Mouse (Mus musculus): ENCODE measurements around the gene Ap5z1. TPM values are rescaled to one million over a fixed set of nuclear protein-coding genes. Genes with fewer than 3 reads are reported as not detected.

Gene Ap5z1
- polyA plus RNA-seq, 1 experiment: 26.2 TPM

GRCm38 (mm10) chr5:142445709-142446108 is 18.0 kb upstream of the Ap5z1 start:
- peak overlapping the region; percentile 47 for H3K4me3 ChIP-seq (replicated peaks)
- H3K36me3 ChIP-seq (replicated peaks; ENCODE audit: low read length): peaks cover 36% of the 10 kb centered on the region
- no peak for TF ChIP-seq FLI1 (IDR thresholded peaks at IDR 0.05; ENCODE audit: low read length)
- no peak for TF ChIP-seq GATA1 (IDR thresholded peaks at IDR 0.05; ENCODE audit: borderline replicate concordance, low read length)
- H3K4me1 ChIP-seq: peaks cover 81% of the 10 kb centered on the region
- H3K9me3 ChIP-seq: no peaks in the 10 kb centered on the region
- no peaks in the 10 kb centered on the region for H3K27me3 ChIP-seq (replicated peaks)

GRCm38 (mm10) chr5:142448076-142448475 is 15.7 kb upstream of the Ap5z1 start:
- Histone ChIP-seq H3K4me3 (replicated peaks) (peak overlapping the region; percentile 65), H3K4me1 (peaks cover 73% of the 10 kb centered on the region), H3K36me3 (replicated peaks; ENCODE audit: low read length) (peaks cover 57% of the 10 kb centered on the region), H3K9me3 (no peaks in the 10 kb centered on the region), H3K27me3 (replicated peaks) (no peaks in the 10 kb centered on the region)
- TF ChIP-seq GATA1 (IDR thresholded peaks at IDR 0.05; ENCODE audit: borderline replicate concordance, low read length) (no peak), FLI1 (IDR thresholded peaks at IDR 0.05; ENCODE audit: low read length) (no peak)

GRCm38 (mm10) chr5:142448623-142449022 is 15.1 kb upstream of the Ap5z1 start:
- Histone ChIP-seq H3K4me1 (peaks cover 67% of the 10 kb centered on the region), H3K36me3 (replicated peaks; ENCODE audit: low read length) (peaks cover 63% of the 10 kb centered on the region)
- TF ChIP-seq FLI1 (IDR thresholded peaks at IDR 0.05; ENCODE audit: low read length): no peak
- TF ChIP-seq GATA1 (IDR thresholded peaks at IDR 0.05; ENCODE audit: borderline replicate concordance, low read length): no peak

GRCm38 (mm10) chr5:142450846-142451245 is 12.9 kb upstream of the Ap5z1 start:
- H3K36me3 ChIP-seq (replicated peaks; ENCODE audit: low read length): peaks cover 81% of the 10 kb centered on the region
- no peaks in the 10 kb centered on the region for H3K9me3 ChIP-seq
- no peaks in the 10 kb centered on the region for H3K27me3 ChIP-seq (replicated peaks)
- H3K4me3 ChIP-seq (replicated peaks): no peak overlapping the region
- TF ChIP-seq GATA1 (IDR thresholded peaks at IDR 0.05; ENCODE audit: borderline replicate concordance, low read length): no peak
- TF ChIP-seq FLI1 (IDR thresholded peaks at IDR 0.05; ENCODE audit: low read length): no peak
- peaks cover 51% of the 10 kb centered on the region for H3K4me1 ChIP-seq

More at GRCm38 (mm10) chr5:142448623-142449022, 15.1 kb upstream of the Ap5z1 start:
- Histone ChIP-seq H3K27me3 (replicated peaks) (no peaks in the 10 kb centered on the region), H3K9me3 (no peaks in the 10 kb centered on the region), H3K4me3 (replicated peaks) (no peak overlapping the region)

GRCm38 (mm10) chr5:142451759-142452158 is 12.0 kb upstream of the Ap5z1 start:
- H3K27me3 ChIP-seq (replicated peaks): no peaks in the 10 kb centered on the region
- TF ChIP-seq GATA1 (IDR thresholded peaks at IDR 0.05; ENCODE audit: borderline replicate concordance, low read length) (no peak), FLI1 (IDR thresholded peaks at IDR 0.05; ENCODE audit: low read length) (no peak)
- H3K36me3 ChIP-seq (replicated peaks; ENCODE audit: low read length): peaks cover 87% of the 10 kb centered on the region
- no peak overlapping the region for H3K4me3 ChIP-seq (replicated peaks)
- H3K9me3 ChIP-seq: no peaks in the 10 kb centered on the region
- H3K4me1 ChIP-seq: peaks cover 48% of the 10 kb centered on the region

GRCm38 (mm10) chr5:142453742-142454141 is 10.0 kb upstream of the Ap5z1 start:
- H3K4me3 ChIP-seq (replicated peaks): peak overlapping the region; percentile 33
- H3K4me1 ChIP-seq: peaks cover 47% of the 10 kb centered on the region
- H3K27me3 ChIP-seq (replicated peaks): no peaks in the 10 kb centered on the region
- TF ChIP-seq GATA1 (IDR thresholded peaks at IDR 0.05; ENCODE audit: borderline replicate concordance, low read length): no peak
- TF ChIP-seq FLI1 (IDR thresholded peaks at IDR 0.05; ENCODE audit: low read length): no peak
- no peaks in the 10 kb centered on the region for H3K9me3 ChIP-seq
- H3K36me3 ChIP-seq (replicated peaks; ENCODE audit: low read length): peaks cover 97% of the 10 kb centered on the region

- no peaks in the 10 kb centered on the region for H3K9me3 ChIP-seq
- no peak overlapping the region for H3K4me3 ChIP-seq (replicated peaks)
- H3K36me3 ChIP-seq (replicated peaks; ENCODE audit: low read length): peaks cover 92% of the 10 kb centered on the region
- no peak for TF ChIP-seq FLI1 (IDR thresholded peaks at IDR 0.05; ENCODE audit: low read length)
- TF ChIP-seq GATA1 (IDR thresholded peaks at IDR 0.05; ENCODE audit: borderline replicate concordance, low read length): no peak
- peaks cover 45% of the 10 kb centered on the region for H3K4me1 ChIP-seq
- H3K27me3 ChIP-seq (replicated peaks): no peaks in the 10 kb centered on the region
These were observed 7.4 kb upstream of the Ap5z1 start for GRCm38 (mm10) chr5:142456318-142456717.

- no peak overlapping the region for H3K4me3 ChIP-seq (replicated peaks)
- TF ChIP-seq GATA1 (IDR thresholded peaks at IDR 0.05; ENCODE audit: borderline replicate concordance, low read length): no peak
- TF ChIP-seq FLI1 (IDR thresholded peaks at IDR 0.05; ENCODE audit: low read length): no peak
- H3K4me1 ChIP-seq: peaks cover 37% of the 10 kb centered on the region
- H3K9me3 ChIP-seq: peaks cover 5% of the 10 kb centered on the region
- H3K27me3 ChIP-seq (replicated peaks): no peaks in the 10 kb centered on the region
- peaks cover 91% of the 10 kb centered on the region for H3K36me3 ChIP-seq (replicated peaks; ENCODE audit: low read length)
These were observed 6.4 kb upstream of the Ap5z1 start for GRCm38 (mm10) chr5:142457345-142457744.

GRCm38 (mm10) chr5:142458791-142459557 is 4.8 kb upstream of the Ap5z1 start:
- TF ChIP-seq FLI1 (IDR thresholded peaks at IDR 0.05; ENCODE audit: low read length) (no peak), GATA1 (IDR thresholded peaks at IDR 0.05; ENCODE audit: borderline replicate concordance, low read length) (no peak)
- Histone ChIP-seq H3K36me3 (replicated peaks; ENCODE audit: low read length) (peaks cover 79% of the 10 kb centered on the region), H3K9me3 (peaks cover 8% of the 10 kb centered on the region), H3K4me1 (peaks cover 48% of the 10 kb centered on the region), H3K27me3 (replicated peaks) (no peaks in the 10 kb centered on the region), H3K4me3 (replicated peaks) (no peak overlapping the region)

GRCm38 (mm10) chr5:142459834-142460233 is 3.9 kb upstream of the Ap5z1 start:
- Histone ChIP-seq H3K9me3 (peaks cover 8% of the 10 kb centered on the region), H3K27me3 (replicated peaks) (no peaks in the 10 kb centered on the region), H3K4me1 (peaks cover 54% of the 10 kb centered on the region), H3K36me3 (replicated peaks; ENCODE audit: low read length) (peaks cover 71% of the 10 kb centered on the region), H3K4me3 (replicated peaks) (no peak overlapping the region)
- TF ChIP-seq GATA1 (IDR thresholded peaks at IDR 0.05; ENCODE audit: borderline replicate concordance, low read length) (no peak), FLI1 (IDR thresholded peaks at IDR 0.05; ENCODE audit: low read length) (no peak)
